Mouse (Mus musculus) adrenal gland, adult 2 months (tissue): ENCODE data around the gene Pcmt1. TPM values are rescaled to one million over a fixed set of nuclear protein-coding genes. Genes with fewer than 3 reads are reported as not detected.
A peak's percentile ranks its signal among the peaks of the same experiment; 100 is the strongest.

Experiments
- DNase-seq: peaks from one replicate; pipeline ENCODE4 v3.0.0; 2021
- polyA plus RNA-seq: library from polyadenylated mRNA; depleted of rRNA; stranded (reverse); fragments of >200 nt; gene quantifications from 2 replicates; pipeline ENCODE4 v1.2.3, GENCODE M21; 2012; rRNA removed
- total RNA-seq, 2 experiments: library from RNA; stranded (reverse); gene quantifications; 2 replicates each; pipeline ENCODE4 v1.2.3; 2021

Pcmt1 gene
- total and polyA plus RNA-seq, 3 experiments: 29.2 to 80.0 (median 67.1) TPM

DNA sequence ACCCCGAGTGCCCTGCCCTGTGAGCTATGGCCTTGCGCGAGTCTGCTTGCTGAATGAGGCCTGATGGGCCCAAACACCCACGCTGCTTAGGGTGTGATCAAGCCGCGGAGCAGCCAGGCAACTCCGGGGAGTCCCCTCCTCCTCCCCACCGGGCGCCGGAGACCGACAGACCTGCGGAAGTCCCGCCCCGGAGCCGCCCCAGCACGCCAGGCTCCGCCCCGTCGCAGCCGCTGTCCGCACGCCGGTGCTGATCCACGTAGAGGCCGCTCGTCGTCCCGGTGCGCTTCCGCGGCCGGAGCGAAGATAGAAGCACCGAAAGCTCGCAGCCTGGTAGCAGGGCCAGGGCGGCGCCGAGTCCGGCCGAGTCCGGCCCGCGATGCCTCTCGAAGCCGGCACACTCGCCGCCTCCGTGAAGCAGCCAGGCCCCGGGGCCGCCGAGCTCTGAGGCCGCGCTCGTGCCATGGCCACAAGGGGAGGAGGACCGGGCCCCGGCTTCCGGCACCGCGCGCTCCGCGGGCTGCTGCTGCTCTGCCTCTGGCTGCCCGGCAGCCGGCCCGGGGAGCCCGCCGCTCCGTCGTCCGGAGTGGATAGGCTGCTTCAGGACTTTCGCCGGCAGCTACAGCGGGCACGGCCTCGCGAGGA lies 91.2 kb downstream of the Pcmt1 start, which contains the start of gene Lrp11:
Gene Lrp11, plus strand, starts transcription at position 209 of the 642 bp plus-strand sequence.
- DNase-seq: peak; percentile 96

DNA sequence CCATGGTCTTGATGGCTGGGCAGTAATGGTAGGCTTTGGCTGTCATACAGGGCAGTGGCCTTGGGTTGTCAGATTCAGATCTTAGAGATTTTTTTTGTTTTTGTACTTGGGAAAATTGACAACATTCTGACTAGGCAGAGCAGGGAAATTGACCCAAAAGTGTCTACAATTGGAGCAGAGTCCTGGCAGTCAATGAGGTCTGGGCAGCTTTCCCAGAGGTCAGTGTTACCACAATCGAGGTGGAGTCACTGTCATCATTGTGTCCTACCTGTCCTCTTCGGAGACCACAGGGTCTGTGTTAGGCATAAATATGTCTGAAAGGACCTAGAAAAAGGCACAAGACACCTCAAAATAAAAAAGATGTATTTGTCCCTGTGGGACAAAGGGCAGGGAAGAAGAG lies 94.2 kb downstream of the Pcmt1 start:
- DNase-seq: peak; percentile 48

DNA sequence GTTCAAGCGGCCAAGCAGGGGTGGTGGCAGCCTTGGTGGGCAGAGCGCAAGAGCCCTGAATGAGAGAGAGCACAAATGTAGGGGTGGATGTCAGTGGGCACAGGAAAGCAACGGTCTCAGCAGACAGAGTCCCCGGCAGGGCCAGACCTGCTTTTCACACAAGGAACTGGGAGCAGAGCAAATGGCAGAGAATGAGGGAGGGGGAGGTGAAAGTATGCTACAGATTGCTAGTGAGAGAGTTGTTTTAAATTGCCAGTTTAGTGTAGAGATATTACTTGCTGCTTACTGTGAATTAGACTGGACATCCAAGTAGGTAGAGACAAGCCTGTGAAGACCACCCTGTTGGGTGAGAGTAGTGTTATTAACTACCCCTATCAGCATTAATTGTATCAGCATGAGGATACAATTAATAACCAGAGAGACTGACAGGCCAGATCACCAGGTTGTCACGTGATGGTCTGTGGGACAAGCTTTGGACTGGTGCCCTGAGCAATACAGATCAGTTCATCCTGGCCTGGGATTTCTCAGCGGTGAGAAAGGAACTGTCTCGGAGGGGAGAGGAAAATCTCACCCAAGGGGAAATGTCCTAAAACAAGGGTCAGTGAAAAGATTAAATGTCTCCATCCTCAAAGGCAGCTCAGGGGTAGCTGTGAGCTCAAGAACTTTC lies 97.9 kb downstream of the Pcmt1 start:
- no peak for DNase-seq

DNA sequence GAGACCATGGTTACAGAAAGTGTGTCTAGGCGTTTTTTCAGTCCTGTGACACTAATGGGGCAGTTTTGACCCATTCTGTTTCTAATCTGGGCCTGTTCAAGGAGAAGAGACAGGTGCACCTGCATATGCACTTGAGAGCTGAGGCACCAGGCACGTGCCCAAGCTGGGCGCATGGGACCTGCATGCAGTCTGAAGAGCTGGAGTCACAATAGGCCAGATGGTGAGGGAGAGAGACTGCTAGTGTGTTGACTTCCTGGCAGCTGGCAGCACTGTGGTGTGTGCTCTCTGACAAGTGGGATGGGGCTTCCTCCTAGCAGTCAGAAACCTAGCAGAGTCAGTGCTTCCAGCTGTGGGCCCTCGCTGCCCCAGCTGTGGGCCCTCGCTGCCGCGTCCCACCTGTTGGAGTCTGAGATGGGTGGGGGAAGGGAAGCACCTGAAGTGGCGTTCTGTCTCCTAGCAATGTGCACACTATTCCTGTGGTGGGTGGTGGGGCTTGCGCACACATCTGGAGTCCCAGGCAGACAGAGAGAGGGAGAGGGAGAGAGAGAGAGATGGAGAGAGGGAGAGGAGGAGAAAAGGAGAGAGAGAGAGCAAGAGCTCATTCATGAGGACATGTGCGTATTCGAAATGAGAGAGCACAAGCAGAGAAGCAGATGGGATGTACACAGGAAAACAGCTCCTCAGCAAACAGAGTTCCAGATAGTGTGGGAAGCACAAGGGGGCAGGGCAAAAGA lies 98.6 kb downstream of the Pcmt1 start:
- DNase-seq: no peak

DNA sequence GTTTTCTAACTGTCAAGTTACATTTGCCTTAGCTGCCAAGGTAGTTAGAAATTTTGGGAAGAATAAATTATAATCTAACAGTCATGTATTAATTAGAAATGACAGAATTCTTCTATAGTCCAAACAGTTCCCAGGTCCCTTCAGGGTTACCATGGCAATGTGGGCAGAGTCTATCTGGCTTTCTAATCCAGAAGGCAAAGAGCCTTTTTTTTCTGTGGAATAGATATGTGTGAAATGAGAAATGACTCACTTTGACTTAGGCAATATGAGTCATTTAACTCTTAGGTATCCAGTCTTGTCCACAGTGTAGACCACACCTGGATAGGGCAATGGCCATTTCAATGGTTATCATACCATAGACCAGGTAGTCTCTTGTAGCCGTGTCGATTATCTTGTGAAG lies 99.5 kb downstream of the Pcmt1 start:
- DNase-seq: no peak

Other genes starting within 250 kb of the Pcmt1 start
- gene Ulbp1, start 207.5 kb downstream of the Pcmt1 start, total RNA-seq: 1 to 10 TPM; 5.5 to 5.6 TPM
- gene Ulbp1, start 207.5 kb downstream of the Pcmt1 start, polyA plus RNA-seq: 0.45 and 0.80 TPM in 2 replicates
- 10 to 100 TPM; 19.4 to 23.7 TPM for gene Lrp11, start 91.3 kb downstream of the Pcmt1 start, total RNA-seq
- 64.0 and 73.2 TPM in 2 replicates for gene Lrp11, start 91.3 kb downstream of the Pcmt1 start, polyA plus RNA-seq
- 10 to 100 TPM; 10.5 to 10.8 TPM for gene Nup43, start 13.6 kb downstream of the Pcmt1 start, total RNA-seq
- gene Nup43, start 13.6 kb downstream of the Pcmt1 start, polyA plus RNA-seq: 1.2 and 2.7 TPM in 2 replicates
- gene Lats1, start 78 bp upstream of the Pcmt1 start, total RNA-seq: 10 to 100 TPM; 43.0 to 63.3 TPM
- gene Lats1, start 78 bp upstream of the Pcmt1 start, polyA plus RNA-seq: 7.8 and 9.4 TPM in 2 replicates
- 10 to 100 TPM; 28.5 to 31.3 TPM for gene Katna1, start 44.9 kb upstream of the Pcmt1 start, total RNA-seq
- gene Katna1, start 44.9 kb upstream of the Pcmt1 start, polyA plus RNA-seq: 0.74 and 1.2 TPM in 2 replicates
- 100 to 1,000 TPM; 224 to 279 TPM for gene Ginm1, start 111.7 kb upstream of the Pcmt1 start, total RNA-seq
- 28.2 and 33.4 TPM in 2 replicates for gene Ginm1, start 111.7 kb upstream of the Pcmt1 start, polyA plus RNA-seq
- 10 to 100 TPM; 21.6 to 26.7 TPM for gene Ppil4, start 111.8 kb upstream of the Pcmt1 start, total RNA-seq
- 2.7 and 3.5 TPM in 2 replicates for gene Ppil4, start 111.8 kb upstream of the Pcmt1 start, polyA plus RNA-seq
- under 1 TPM; 0.28 to 0.35 TPM for gene Zc3h12d, start 151.3 kb upstream of the Pcmt1 start, total RNA-seq
- 0.40 TPM in 2 replicates for gene Zc3h12d, start 151.3 kb upstream of the Pcmt1 start, polyA plus RNA-seq